Mouse (Mus musculus) intestine, embryonic 16.5 days (tissue): ENCODE data around the gene Nop58. TPM values are rescaled to one million over a fixed set of nuclear protein-coding genes. Genes with fewer than 3 reads are reported as not detected.
A peak's percentile ranks its signal among the peaks of the same experiment; 100 is the strongest.
"Not testable (repeated sequence)": the region's sequence is repeated elsewhere in the genome, so short reads cannot be mapped to it uniquely, and the experiment has no call there.

ENCODE experiments used
- ATAC-seq: fragments of 200-750 bp; cut with Nextera tagmentation; 2 replicates; pipeline ENCODE4 v1.8.0; 2017; ENCODE audit warnings: moderate TSS enrichment, moderate library complexity
- H3K27ac ChIP-seq: fragments of 300-500 bp; sonication (generic); 2 replicates; pipeline ENCODE4 v1.5.1; 2014; ENCODE audit warnings: mild to moderate bottlenecking, low read length
- H3K27me3 ChIP-seq: fragments of 300-500 bp; sonication (generic); replicated peaks from 2 replicates; pipeline ENCODE4 v1.6.1; 2014; ENCODE audit warnings: low read length, control low read depth, mixed read lengths; ENCODE audit not compliant: control insufficient read depth, insufficient read depth
- H3K36me3 ChIP-seq: fragments of 300-500 bp; sonication (generic); 2 replicates; pipeline ENCODE4 v1.6.1; 2014; ENCODE audit warnings: low read length, control low read depth; ENCODE audit not compliant: control insufficient read depth, insufficient read depth
- H3K4me1 ChIP-seq: fragments of 300-500 bp; sonication (generic); 2 replicates; pipeline ENCODE4 v1.6.1; 2014; ENCODE audit warnings: low read length, control low read depth, mixed read lengths; ENCODE audit not compliant: control insufficient read depth, insufficient read depth
- H3K4me2 ChIP-seq: fragments of 300-500 bp; sonication (generic); 2 replicates; pipeline ENCODE4 v1.6.1; 2014; ENCODE audit warnings: low read depth, low read length, control low read depth
- H3K4me3 ChIP-seq: fragments of 300-500 bp; sonication (generic); 2 replicates; pipeline ENCODE4 v1.5.1; 2014; ENCODE audit warnings: mild to moderate bottlenecking, low read length
- H3K9ac ChIP-seq: fragments of 300-500 bp; sonication (generic); 2 replicates; pipeline ENCODE4 v1.6.1; 2014; ENCODE audit warnings: low read depth, low read length
- H3K9me3 ChIP-seq: fragments of 300-500 bp; sonication (generic); 2 replicates; pipeline ENCODE4 v1.6.1; 2016; ENCODE audit warnings: low read length, control low read depth; ENCODE audit not compliant: control insufficient read depth
- WGBS: fragments of 180-500 bp; shearing (Covaris S2); extraction: QIAGEN DNeasy Blood & Tissue Kit; methylation state at CpG from one replicate; pipeline ENCODE4 v1.1.7; 2014; 5-methylcytosine and 5-hydroxymethylcytosine counted together
- polyA plus RNA-seq: library from polyadenylated mRNA; unstranded; fragments of >200 nt; fragmentation: Nextera tagmentation; extraction: Ambion mirVana; gene quantifications from 2 replicates; pipeline ENCODE4 v1.2.1, GENCODE M21; 2015

Gene Nop58
- polyA plus RNA-seq, 1 experiment from 2014 or later: 227 TPM

DNA sequence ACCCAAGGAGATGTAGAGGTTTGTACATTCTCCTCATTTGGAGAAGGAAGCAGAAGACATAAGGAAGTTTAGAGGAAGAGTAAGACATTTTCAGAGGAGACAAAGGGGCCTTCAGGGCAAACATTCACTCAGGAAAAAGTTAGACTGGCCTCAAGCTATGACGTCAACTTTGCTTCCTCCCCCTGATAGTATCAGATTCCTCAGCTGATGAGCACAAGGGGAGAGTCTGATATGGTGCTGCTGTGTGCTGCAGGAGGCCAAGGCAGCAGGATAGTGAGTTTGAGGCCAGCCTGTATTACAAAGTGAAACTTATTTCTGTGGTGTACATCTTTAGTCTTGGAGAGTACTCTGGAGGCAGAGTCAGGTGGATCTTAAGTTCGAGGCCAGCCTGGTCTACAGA lies 64.3 kb downstream of the Nop58 start:
- Histone ChIP-seq H3K36me3 (no peaks in the 10 kb centered on the region), H3K4me1 (no peaks in the 10 kb centered on the region), H3K27ac (no peak overlapping the region), H3K4me3 (no peak overlapping the region), H3K9me3 (no peaks in the 10 kb centered on the region), H3K4me2 (no peak overlapping the region), H3K27me3 (no peaks in the 10 kb centered on the region), H3K9ac (no peak overlapping the region)
- no peak for ATAC-seq
- 70% methylated on average over 2 of the region's 2 CpGs for WGBS

DNA sequence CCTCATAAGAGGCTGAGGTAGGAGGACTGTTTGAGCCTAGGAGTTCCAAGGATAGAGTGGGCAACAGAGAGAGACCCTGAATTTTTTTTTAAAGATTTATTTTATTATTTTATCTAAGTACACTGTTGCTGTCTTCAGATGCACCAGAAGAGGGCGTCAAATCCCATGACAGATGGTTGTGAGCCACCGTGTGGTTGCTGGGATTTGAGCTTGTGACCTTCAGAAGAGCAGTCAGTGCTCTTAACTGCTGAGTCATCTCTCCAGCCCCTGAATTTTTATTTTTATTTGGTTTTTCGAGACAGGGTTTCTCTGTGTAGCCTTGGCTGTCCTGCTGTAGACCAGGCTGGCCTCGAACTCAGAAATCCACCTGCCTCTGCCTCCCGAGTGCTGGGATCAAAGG lies 65.0 kb downstream of the Nop58 start:
- H3K36me3 ChIP-seq, H3K4me3 ChIP-seq, H3K27ac ChIP-seq, H3K9me3 ChIP-seq, H3K4me2 ChIP-seq, H3K9ac ChIP-seq, ATAC-seq, H3K4me1 ChIP-seq, H3K27me3 ChIP-seq: not testable (repeated sequence)
- WGBS: 67% methylated on average over 5 of the region's 5 CpGs

DNA sequence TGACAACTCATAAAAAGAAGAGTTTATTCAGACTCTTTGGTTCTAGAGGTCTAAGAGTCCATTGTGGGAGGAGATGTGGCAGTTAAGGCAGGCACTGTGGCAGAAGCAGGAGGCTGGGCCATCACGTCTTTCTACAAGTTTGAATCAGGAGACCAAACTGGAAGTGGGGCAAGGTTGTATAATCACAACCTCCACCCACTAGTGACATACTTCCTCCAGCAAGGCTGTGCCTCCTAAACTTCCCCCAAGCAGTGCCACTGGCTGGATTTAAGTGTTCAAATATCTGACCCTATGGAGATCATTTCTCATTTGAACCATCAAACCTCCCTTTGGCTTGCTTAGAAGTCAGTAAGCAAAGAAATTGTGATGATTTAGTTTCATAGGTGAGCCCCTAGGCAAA lies 70.5 kb downstream of the Nop58 start:
- H3K4me1 ChIP-seq: no peaks in the 10 kb centered on the region
- ATAC-seq: no peak
- no peak overlapping the region for H3K27ac ChIP-seq
- H3K4me2 ChIP-seq: no peak overlapping the region
- WGBS: 69% methylated on average over 1 of the region's 1 CpGs
- H3K9ac ChIP-seq: no peak overlapping the region
- H3K36me3 ChIP-seq: no peaks in the 10 kb centered on the region
- no peaks in the 10 kb centered on the region for H3K9me3 ChIP-seq
- H3K4me3 ChIP-seq: no peak overlapping the region
- no peaks in the 10 kb centered on the region for H3K27me3 ChIP-seq

- Histone ChIP-seq H3K4me1 (peaks cover 3% of the 10 kb centered on the region; the same call in 1 of the 2 replicates), H3K27me3 (no peaks in the 10 kb centered on the region), H3K36me3 (no peaks in the 10 kb centered on the region), H3K4me3 (no peak overlapping the region), H3K9me3 (no peaks in the 10 kb centered on the region), H3K27ac (no peak overlapping the region), H3K4me2 (no peak overlapping the region), H3K9ac (no peak overlapping the region)
- no peak for ATAC-seq
- WGBS: 89% methylated on average over 1 of the region's 1 CpGs
Observed at GRCm38 (mm10) chr1:59758325-59758724, 73.6 kb downstream of the Nop58 start.

GRCm38 (mm10) chr1:59762208-59762607 lies 77.4 kb downstream of the Nop58 start:
- no peaks in the 10 kb centered on the region for H3K36me3 ChIP-seq
- H3K4me2 ChIP-seq: peak overlapping the region; percentile 75
- H3K9ac ChIP-seq: peak overlapping the region; percentile 97
- WGBS: 2% methylated on average over 10 of the region's 10 CpGs
- H3K4me1 ChIP-seq: peaks cover 9% of the 10 kb centered on the region
- H3K4me3 ChIP-seq: peak overlapping the region; percentile 62
- H3K27me3 ChIP-seq: no peaks in the 10 kb centered on the region
- no peaks in the 10 kb centered on the region for H3K9me3 ChIP-seq
- ATAC-seq: no peak
- H3K27ac ChIP-seq: peak overlapping the region; percentile 97

DNA sequence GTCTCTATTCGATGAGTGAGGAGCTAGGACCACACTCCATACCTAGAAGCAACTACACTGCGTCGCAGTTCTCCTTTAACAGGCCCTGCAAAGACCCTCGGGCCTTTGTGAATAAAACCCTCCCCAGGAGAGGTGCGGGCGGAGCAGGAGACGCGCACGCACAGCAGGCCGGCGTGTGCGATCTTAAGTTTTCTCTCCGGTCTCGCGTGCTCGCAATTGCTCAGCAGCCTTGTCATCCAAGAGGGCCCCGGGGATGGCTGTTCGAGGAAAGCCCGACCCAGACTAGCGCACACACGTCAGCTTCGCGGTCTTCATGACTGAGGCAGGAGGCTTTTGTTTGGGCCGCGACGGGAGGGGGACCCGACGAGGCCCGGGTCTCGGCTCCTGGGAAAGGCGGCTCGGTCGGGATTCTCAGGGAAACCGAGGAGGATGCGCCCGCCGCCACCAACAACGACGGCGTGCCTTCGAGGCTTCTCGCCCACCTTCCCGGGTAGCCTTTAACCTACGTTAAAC lies 77.9 kb downstream of the Nop58 start:
- H3K4me3 ChIP-seq: peak overlapping the region; percentile 62
- H3K9ac ChIP-seq: peak overlapping the region; percentile 97
- H3K9me3 ChIP-seq: no peaks in the 10 kb centered on the region
- WGBS: under 1% methylated on average over 44 of the region's 44 CpGs
- peaks cover 9% of the 10 kb centered on the region for H3K4me1 ChIP-seq
- no peaks in the 10 kb centered on the region for H3K27me3 ChIP-seq
- peak overlapping the region; percentile 75 for H3K4me2 ChIP-seq
- ATAC-seq: peak; percentile 59
- H3K27ac ChIP-seq: peak overlapping the region; percentile 97
- H3K36me3 ChIP-seq: no peaks in the 10 kb centered on the region

DNA sequence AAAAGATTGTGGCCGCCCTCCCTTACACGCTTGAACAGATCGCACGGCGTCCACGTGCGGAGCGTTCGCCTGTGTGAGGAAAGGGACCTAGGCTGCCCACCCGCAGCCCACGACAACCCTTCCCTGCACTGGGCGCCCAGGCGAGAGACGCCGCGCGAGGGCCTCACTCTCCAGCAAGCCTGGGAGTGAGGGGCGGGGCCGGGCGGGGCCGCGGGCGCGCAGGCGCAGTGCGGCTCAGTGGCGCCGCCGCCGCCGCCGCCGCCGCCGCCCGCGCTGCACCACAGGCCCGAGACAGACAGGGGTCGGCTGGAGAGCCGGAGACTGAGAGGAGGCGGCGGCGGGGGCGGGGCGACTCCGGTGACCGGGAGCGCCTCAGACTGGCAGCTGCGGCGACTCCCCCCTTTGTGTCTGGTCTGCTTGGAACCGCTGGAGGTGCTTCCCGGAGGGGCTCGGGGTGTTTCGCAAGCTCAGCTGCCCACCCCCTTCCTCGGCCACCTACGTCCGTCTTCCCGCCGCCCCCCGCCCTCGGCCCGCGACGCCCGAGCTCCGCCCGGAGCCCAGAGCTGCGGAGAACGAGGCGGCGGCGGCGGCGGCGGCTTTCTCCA lies 78.5 kb downstream of the Nop58 start, which contains the start of gene Bmpr2:
Gene Bmpr2, plus strand, starts transcription at position 237 of the 605 bp plus-strand sequence.
- Histone ChIP-seq H3K36me3 (no peaks in the 10 kb centered on the region), H3K27me3 (no peaks in the 10 kb centered on the region), H3K9me3 (no peaks in the 10 kb centered on the region), H3K4me3 (peak within 1 kb of the TSS; percentile 62), H3K9ac (peak within 1 kb of the TSS; percentile 97), H3K4me2 (peak within 1 kb of the TSS; percentile 75), H3K4me1 (peaks cover 9% of the 10 kb centered on the region), H3K27ac (peak within 1 kb of the TSS; percentile 97)
- ATAC-seq: peak; percentile 94
- WGBS: 1% methylated on average over 66 of the region's 75 CpGs

DNA sequence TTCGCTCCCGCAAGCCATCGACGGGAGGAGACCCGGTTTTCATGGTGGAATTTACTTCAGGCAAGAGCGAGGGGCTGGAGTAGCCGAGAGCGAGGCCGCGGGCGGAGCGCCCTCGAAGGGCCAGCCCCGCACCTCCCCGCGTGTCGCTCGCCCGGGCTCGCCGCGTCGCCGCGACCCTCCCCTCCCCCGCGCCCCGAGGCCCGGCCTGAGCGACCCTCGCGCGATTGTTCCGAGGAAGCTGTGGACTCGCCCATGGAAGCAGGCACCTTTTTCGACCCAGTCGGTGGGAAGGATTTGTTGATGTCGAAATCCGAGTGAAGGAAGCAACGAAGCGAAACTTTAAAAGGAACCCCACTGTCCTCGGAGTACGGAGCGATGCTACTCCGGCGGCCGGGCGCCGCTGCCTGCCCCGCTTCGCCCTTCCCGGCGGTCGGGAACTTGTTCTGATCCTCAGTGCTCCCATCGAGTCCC lies 79.0 kb downstream of the Nop58 start:
- peak overlapping the region; percentile 97 for H3K9ac ChIP-seq

DNA sequence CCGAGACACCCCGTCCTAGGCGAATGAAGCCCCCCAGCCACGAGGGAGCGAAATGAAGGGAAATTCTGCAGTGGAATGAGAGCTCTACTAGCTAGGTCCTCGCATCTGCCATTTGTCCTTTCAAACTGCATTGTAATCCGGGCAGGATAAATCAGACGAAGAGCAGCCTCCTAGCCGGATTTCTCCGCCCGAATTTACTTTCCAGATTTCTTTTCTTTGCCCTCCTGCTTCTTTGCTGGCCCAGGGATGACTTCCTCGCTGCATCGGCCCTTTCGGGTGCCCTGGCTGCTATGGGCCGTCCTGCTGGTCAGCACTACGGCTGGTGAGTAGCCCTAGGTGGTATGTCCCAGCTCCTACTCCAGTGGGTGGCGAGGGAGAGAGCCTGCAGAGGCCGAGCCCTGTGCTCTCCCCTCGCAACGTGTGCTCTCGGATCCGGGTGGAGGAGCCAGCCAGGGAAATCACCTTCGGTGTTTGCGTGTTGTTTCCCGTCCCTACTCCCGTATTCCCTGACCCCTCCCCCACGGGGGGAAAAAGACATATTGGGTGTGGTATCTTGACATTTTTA lies 79.7 kb downstream of the Nop58 start:
- Histone ChIP-seq H3K36me3 (no peaks in the 10 kb centered on the region), H3K4me3 (peak overlapping the region; percentile 62), H3K27ac (peak overlapping the region; percentile 97), H3K4me2 (peak overlapping the region; percentile 42), H3K9ac (peak overlapping the region; percentile 97), H3K4me1 (peaks cover 9% of the 10 kb centered on the region), H3K9me3 (no peaks in the 10 kb centered on the region), H3K27me3 (no peaks in the 10 kb centered on the region)
- ATAC-seq: peak; percentile 16; the same call in 1 of the 2 replicates
- under 1% methylated on average over 27 of the region's 27 CpGs for WGBS

More for the DNA sequence above, 79.0 kb downstream of the Nop58 start:
- peak; percentile 73 for ATAC-seq
- Histone ChIP-seq H3K4me1 (peaks cover 9% of the 10 kb centered on the region), H3K4me2 (peak overlapping the region; percentile 42), H3K4me3 (peak overlapping the region; percentile 62), H3K9me3 (no peaks in the 10 kb centered on the region), H3K36me3 (no peaks in the 10 kb centered on the region), H3K27ac (peak overlapping the region; percentile 97), H3K27me3 (no peaks in the 10 kb centered on the region)
- under 1% methylated on average over 54 of the region's 55 CpGs for WGBS
